Mouse (Mus musculus): ENCODE results near the gene Prlr.

The Prlr gene

GRCm38 (mm10) chr15:10235977-10236376 lies 58.9 kb downstream of the Prlr start:
- DNase-seq (ENCODE audit: low read depth), result no peak

DNA sequence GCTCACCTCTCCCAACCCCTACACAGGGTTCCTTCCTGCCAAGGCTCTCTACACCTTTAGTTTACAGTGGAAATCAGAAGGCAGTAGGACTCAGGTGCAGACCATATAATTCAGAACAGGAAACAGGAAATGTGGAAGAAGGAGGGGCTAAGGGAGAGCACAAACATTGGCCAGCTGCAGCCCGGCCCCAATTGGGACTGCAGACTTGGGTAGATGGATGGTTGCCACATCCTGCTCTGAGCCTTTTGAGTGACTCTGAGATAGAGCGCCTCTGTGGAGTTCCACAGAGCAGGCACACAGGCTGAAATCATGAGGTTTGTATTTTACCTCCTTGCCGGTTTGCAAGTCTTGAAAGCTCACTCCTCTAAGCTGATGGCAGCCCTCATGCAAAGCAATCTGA lies 59.8 kb downstream of the Prlr start:
- DNase-seq (ENCODE audit: low read depth), result no peak

DNA sequence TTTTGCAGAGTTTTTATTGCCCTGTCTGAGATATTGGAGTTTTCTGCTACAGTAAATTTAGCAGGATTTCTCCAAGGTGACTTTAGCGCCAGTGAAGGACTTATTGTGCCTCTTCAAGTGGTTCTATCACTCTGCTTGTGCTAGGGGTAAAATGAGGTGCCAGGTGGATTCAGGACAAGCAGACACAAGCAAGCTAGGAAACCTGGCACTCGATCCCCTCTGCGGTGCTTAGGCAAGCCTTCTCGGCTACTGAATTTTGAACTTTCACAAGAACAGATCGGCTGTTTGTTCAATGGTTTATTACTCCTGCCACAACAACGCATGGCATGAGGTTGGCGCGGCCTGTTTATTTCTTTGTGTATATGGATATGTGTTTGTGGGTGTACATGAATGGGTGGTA lies 61.4 kb downstream of the Prlr start:
- no peak for DNase-seq (ENCODE audit: low read depth)

DNA sequence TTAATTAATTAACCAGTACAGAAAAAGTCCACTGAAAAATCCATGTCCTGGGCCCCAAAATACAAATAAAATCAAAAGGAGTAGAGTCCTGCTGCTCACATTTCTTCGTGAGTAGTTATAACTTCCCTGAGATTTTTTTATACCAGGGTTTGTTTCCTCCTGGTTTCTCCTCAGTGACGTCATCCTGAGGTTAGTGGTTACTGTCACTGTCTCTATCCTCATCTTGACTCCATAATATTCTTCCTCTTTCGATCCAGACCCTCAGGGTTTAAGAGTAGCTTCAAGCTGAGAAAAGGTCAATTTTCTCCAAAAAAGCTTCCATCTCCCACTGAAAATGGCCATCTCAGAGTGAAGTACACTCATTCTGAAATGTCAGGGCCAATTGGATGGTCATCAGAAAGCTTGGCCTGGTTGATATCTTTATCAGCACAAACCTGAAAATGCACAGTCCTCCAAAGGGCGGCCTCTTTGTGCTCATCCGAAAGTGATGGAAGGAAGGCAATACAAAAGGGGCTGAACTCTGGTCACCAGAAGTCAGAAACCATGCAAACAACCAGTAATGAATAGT lies 63.3 kb downstream of the Prlr start:
- no peak for DNase-seq (ENCODE audit: low read depth)

- DNase-seq (ENCODE audit: low read depth), result no peak
Observed at GRCm38 (mm10) chr15:10242250-10242649, 65.2 kb downstream of the Prlr start.

GRCm38 (mm10) chr15:10249285-10249684 lies 72.2 kb downstream of the Prlr start:
- DNase-seq (ENCODE audit: low read depth), result no peak

DNA sequence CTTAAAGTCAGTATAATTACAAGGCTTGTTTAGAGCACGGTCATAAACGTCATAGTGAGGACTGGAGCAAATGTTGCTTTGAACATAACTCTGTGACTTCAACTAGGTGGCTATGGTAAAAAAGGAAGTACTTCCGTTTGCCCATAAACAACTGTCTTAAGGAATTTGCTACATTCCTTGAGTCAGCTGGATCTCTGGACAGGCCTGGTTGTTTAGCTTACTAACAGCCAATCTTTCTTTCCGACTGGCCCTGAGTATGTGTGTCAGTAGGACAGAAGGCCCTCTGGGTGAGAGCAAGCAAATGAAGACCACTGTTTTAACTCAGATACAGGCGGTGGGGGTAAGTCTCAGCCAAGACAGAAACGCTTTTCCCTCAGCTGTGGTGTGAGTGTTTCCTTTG lies 73.7 kb downstream of the Prlr start:
- DNase-seq (ENCODE audit: low read depth), result no peak

GRCm38 (mm10) chr15:10252526-10252925 lies 75.5 kb downstream of the Prlr start:
- DNase-seq (ENCODE audit: low read depth), result no peak

GRCm38 (mm10) chr15:10262219-10262618 lies 85.2 kb downstream of the Prlr start:
- no peak for DNase-seq (ENCODE audit: low read depth)

DNA sequence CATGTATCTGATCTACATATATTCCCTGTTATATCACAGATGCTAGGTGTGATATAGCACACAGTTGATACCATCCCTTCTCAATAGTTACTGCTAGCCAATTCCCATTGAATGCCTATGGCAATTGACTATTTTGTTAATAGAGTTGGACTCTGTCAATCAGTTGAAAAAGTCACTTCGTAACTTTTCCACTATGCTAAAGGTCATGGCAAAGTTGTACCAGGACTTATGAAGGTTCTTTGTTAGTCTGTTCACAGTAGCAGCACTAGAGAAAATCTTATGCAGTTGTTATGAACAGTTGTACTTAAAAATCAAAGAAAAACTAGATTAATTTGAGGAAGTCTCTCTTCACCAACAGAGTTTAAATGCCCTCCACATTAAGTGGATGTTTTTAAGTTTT lies 85.6 kb downstream of the Prlr start:
- DNase-seq (ENCODE audit: low read depth), result no peak

GRCm38 (mm10) chr15:10263420-10263819 lies 86.4 kb downstream of the Prlr start:
- no peak for DNase-seq (ENCODE audit: low read depth)

GRCm38 (mm10) chr15:10264885-10265284 lies 87.8 kb downstream of the Prlr start:
- no peak for DNase-seq (ENCODE audit: low read depth)

DNA sequence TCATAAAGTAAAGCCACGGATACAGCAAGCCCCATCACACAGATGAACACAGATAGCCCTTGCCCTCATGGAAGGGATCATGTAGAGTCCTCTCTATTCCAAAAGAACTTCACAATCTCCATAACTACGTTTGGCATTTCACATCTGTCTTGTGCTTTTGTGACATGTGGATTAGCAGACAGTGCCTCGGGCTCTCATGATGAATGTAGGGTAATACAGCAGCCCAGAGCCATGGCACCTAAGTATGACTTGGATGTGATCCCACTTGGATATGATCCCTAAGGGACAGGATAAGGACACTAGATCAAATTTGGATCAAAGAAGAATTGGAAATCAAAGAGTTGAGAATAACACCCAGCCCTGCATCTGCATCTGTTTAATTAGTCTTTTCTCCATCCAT lies 90.2 kb downstream of the Prlr start:
- no peak for DNase-seq (ENCODE audit: low read depth)

- DNase-seq (ENCODE audit: low read depth), result no peak
Observed at GRCm38 (mm10) chr15:10276386-10276785, 99.3 kb downstream of the Prlr start.

DNA sequence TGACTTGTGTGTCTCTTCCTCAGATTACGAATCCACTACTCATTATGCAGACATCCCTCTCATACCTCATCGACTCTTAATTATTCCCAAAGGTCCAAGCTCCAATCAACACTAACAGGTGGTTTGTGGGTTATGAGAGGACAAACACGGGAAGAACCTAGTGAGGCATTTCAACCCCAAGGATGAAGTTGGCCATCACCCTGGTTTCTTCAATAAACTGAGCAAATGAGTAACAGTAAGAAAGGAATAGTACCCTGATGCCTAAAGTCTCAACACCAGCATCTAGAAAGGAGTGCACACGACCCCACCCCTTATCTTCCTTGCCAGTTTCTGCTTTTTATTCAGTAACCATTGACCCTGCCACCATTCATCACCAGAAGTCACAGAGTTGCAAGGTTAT lies 100.4 kb downstream of the Prlr start:
- DNase-seq (ENCODE audit: low read depth), result no peak

DNA sequence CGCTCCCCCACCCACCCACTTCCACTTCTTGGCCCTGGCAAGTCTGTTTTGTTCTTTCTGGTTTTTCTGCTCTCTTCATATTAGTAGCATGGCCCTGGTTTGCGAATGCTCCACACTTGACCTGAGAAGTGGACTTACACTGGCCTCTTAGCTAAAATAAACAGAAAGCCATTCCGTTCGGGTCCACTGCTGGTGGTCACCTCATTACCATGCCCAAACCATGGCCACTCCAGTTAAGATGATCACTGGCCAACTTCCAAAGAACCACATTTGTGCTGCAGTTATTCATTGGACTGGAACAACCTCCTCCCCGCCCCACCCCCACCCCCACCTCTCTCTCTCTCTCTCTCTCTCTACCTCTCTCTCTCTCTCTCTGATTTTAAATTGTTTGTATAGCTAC lies 104.5 kb downstream of the Prlr start:
- DNase-seq (ENCODE audit: low read depth), result no peak

- DNase-seq (ENCODE audit: low read depth), result no peak
Observed at GRCm38 (mm10) chr15:10283661-10284060, 106.6 kb downstream of the Prlr start.

DNA sequence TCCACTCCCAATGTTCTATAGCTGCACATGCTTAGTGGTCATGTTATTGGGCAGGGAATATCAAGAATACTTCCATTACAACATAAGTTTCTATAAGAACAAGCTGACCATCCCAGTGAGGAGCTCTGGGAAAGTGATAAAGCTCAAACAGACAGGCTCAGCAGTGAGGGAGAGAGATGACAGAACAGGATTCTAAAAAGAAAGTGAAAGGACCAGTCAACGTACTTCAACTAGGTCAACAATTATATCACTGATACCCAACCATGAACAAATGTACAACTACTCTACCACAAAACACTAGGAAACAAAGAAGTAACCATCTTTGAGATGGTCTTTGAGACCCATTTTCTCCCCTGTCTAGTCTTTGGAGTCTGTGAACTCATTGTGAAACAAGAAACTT lies 119.5 kb downstream of the Prlr start:
- no peak for DNase-seq (ENCODE audit: low read depth)

DNA sequence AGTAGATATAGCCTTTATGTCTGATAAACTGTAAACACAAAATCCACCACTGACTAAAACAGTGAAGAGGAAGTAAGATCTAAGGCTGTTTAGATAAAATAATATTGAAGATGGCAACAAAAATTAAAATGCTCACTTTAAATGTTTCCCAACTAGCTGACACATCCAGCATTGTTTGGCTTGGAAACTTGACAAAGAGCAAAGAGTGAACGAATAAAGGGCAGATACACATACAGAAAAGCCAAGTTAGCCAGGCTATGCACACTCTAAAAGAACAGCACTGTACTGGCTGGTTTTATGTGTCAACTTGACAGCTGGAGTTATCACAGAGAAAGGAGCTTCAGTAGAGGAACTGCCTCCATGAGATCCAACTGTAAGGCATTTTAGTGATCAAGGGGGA lies 121.0 kb downstream of the Prlr start:
- DNase-seq (ENCODE audit: low read depth), result no peak

DNA sequence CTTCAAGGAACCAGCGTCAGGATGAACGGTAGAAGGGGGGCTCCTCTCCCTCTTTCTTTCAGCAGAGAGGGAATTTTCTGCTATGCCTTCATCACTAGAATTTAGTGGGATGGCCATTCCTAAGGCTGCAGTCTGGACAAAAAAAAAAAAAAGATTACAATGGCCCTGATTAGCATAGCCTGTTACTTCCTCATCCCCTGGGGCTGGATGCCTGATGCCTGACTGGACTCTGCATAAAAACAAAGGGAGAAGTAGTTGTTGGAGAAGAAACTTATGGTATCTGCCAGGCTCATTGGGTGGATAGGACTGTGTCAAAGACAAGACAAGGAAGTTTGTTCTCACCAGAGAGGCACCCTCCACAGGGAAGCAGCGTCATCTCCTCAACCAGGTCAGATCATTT lies 122.4 kb downstream of the Prlr start:
- DNase-seq (ENCODE audit: low read depth), result no peak

DNA sequence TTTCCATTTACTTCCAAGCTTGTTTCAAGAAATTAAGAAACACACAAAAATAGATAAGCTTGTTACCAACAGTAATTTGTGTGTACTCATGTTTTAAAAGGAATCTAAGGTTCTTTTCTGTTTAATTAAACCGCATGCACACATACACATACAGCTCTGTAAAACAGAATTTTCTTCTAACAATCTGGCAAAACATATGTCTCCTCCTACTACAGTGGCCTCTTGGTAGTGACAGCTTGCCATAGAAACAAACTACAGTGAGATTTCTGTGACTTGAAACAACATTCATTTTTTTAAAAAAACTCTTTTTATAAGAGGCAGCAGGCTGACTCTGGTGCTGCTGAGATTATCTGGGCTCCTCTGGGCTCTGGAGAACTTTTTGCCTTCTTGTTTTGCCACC lies 129.4 kb downstream of the Prlr start:
- DNase-seq (ENCODE audit: low read depth), result no peak

- DNase-seq (ENCODE audit: low read depth), result no peak
Observed at GRCm38 (mm10) chr15:10311826-10312225, 134.8 kb downstream of the Prlr start.

DNA sequence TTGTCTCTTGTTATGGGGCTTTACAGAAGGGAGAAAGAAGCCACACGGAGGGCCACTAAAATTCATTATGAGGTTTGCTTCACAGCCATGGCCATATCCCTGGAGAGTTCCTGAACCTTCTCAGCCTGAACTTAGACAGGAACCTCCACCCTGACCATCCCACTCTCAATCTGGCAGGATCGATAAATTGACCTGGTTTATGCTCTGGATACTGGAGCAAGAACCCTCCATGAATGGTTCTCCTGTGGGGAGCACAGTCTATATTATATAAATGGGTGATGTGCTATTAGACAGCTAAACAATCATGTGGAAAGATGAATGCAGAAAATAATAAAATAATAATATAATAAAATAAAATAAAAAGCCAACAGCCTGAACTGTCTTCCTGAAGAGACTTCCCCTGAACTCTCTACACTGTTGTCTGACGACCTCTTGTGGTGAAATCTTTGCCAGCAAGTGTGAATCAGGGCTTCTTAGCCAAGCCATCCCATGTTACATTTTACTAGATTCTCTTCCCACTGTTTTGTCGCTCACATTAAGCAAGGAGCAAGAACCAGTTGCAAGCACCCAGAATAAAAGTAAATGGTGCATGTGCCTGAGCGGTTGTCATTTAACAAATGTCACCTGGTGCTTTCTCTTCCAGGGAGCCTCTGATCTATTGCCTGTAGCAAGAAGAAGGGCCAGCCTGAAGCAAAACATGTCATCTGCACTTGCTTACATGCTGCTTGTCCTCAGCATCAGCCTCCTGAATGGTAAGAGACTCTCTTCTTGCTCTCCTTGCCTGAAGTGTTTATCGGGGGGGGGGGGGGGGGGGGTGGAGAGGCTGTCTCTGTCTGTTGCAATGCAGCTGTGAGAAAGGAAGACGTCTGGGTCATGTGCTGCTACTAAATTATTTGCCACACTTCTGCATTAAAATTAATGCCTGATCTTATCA lies 136.8 kb downstream of the Prlr start:
- DNase-seq (ENCODE audit: low read depth), result peak; percentile 51

GRCm38 (mm10) chr15:10325080-10325479 lies 148.0 kb downstream of the Prlr start, which contains the start of gene Gm21973:
Gene Gm21973, plus strand, starts transcription at chr15:10325380.
- DNase-seq (ENCODE audit: low read depth), result no peak

Data from 416B (cell line).